Mouse (Mus musculus) thymus, postnatal 10 days (tissue): ENCODE measurements around the gene Gm3149.
"Not testable (repeated sequence)": the region's sequence is repeated elsewhere in the genome, so short reads cannot be mapped to it uniquely, and the experiment has no call there.

Source experiments
- DNase-seq, 2 experiments: peaks; one replicate each; pipeline ENCODE4 v3.0.0; 2021; ENCODE audit warnings: low spot score in 2 of 2

Gm3149 gene

GRCm38 (mm10) chr14:4316983-4317382 lies at the start of gene Gm3149:
TSS of gene Gm3149 (plus strand) at chr14:4317283.
- not testable (repeated sequence) for DNase-seq

GRCm38 (mm10) chr14:4269238-4269950 lies 47.7 kb upstream of the Gm3149 start:
- not testable (repeated sequence) for DNase-seq

- DNase-seq = not testable (repeated sequence)
Observed at GRCm38 (mm10) chr14:4279828-4280227, 37.3 kb upstream of the Gm3149 start.

- DNase-seq = not testable (repeated sequence)
Observed at GRCm38 (mm10) chr14:4334476-4335080, 17.5 kb downstream of the Gm3149 start, which contains the start of gene 2610042L04Rik. TSS of gene 2610042L04Rik (plus strand) at chr14:4334763.

- not testable (repeated sequence) for DNase-seq
Observed at GRCm38 (mm10) chr14:4335506-4335905, 18.4 kb downstream of the Gm3149 start.

- not testable (repeated sequence) for DNase-seq
Observed at GRCm38 (mm10) chr14:4368991-4369390, 51.9 kb downstream of the Gm3149 start.

GRCm38 (mm10) chr14:4369691-4370090 lies 52.6 kb downstream of the Gm3149 start:
- not testable (repeated sequence) for DNase-seq
